Mouse (Mus musculus): ENCODE measurements around the gene Sv2c.
A peak's percentile ranks its signal among the peaks of the same experiment; 100 is the strongest.

The Sv2c gene

DNA sequence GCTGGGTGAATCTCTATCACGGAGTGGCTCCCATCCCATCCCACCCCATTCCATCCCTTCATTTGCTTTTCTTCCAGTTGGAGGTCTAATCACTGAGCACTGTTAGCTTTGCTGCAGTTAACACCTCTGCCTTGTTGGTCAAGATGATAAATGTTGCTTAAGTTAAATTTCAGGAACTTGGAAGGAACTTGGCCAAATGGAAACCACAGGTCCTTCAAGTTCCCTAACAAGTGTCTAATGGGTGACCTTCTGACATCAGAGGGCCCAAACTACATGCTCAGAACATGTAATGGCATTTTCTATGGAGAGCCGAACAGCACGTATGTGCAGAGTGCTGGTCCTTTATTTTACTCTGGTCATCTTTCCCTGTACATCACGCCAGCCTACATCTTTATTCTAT is 190.5 kb downstream of the Sv2c start:
- DNase-seq, result no peak

DNA sequence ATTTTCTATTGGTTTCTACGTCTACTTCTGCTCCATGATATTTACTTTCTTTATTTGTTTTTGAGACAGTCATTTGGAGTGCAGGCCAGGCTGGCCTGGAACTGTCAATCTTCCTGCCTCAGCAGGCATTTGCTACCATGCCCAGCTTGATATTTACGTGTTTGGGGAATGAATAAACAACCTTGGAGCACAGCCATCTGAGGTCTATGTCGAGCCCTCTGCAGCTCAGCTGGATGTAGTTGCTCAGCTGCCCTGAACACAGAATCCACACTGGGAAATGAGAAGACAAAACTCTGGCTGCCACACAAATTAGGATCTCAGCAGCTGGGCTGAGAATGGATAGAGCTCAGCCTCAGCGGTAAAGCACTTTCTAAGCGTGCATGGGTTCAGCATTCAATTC is 191.6 kb downstream of the Sv2c start:
- no peak for DNase-seq

DNA sequence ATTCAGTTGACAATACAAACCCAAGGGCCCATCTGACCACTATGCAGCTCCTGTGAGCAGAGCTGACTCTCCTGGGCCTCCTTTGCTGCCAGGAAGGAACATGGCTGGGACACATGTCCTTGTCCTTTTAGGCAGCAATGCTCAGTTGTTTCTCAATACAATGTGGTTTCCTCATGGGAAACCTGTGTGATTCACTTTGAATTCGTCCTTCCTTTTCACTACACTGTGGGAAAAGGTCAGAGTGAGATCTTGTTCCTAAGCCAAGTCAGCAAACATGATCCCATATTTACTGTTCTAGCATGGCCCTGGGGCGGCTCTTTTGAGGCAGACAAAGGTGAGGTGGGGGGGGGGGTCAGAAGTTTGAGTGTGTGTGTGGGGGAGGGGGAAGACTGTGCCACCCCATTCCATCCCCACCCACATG is 208.2 kb downstream of the Sv2c start:
- no peak for DNase-seq

DNA sequence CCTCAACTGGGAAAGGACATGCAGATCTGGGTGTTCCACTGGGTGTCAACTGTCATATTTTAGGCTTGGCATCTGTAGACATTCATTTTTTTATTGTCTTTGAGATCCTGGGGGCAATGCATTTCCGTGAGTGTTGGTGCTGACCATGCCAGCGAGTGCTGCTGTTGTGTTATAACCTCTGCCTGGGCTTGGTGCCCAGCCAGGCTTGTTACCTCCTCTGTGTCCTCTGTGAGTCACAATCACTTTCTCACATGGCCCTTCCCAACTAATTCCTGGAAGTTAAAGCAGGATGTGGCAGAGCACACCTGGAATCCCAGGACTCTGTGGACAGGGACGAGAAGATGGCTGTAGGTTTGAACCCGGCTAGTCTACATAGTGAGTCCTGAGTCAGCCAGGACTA is 209.8 kb downstream of the Sv2c start:
- no peak for DNase-seq

DNA sequence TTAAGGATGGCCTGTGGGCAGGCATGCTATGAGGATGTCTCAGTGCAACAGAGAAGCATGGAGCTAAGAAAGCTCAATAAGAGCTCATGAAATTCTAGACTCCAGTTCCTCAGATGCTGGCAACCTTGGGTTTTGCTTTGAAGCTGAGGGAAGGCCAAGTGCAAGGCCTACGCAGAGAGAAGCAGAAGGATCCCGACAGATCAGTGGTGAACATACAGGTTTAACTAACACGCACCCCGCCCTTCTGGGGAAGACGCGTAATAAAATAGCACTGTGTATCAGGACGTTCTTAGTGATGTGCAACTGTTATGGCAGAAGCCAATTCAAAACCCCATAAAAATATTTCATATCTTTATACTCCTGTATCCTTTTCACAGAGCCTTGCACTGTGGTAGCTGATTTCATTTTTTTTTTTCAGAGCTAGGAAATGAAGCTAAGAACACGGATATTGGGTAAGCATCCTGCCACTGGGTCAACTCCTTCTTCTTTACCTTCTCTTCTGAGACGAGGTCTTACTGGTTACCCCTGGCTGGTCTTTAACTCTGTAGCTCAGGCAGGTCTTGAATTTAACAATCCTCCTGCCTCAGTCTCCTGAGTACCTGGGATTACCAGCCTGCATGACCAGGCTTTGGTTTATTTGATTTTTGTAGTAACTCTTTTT is 213.6 kb downstream of the Sv2c start:
- no peak for DNase-seq

DNA sequence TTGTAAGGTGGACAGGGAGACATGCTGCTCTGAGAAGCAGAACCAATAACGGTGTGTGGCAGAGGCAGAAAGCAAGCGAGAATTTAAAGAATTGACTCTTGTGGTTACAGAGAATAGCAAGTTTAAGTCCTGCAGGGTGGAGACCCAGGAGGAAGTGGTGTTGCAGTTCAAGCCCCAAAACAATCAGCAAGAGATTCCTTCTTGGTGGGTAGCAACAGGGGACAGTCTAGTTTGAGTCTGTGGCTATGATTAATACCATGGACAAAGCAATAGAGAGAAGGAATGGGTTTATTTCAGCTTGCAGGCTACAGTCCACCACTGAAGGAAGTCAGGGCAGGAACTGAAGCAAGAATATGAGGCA is 219.4 kb downstream of the Sv2c start:
- no peak for DNase-seq

DNA sequence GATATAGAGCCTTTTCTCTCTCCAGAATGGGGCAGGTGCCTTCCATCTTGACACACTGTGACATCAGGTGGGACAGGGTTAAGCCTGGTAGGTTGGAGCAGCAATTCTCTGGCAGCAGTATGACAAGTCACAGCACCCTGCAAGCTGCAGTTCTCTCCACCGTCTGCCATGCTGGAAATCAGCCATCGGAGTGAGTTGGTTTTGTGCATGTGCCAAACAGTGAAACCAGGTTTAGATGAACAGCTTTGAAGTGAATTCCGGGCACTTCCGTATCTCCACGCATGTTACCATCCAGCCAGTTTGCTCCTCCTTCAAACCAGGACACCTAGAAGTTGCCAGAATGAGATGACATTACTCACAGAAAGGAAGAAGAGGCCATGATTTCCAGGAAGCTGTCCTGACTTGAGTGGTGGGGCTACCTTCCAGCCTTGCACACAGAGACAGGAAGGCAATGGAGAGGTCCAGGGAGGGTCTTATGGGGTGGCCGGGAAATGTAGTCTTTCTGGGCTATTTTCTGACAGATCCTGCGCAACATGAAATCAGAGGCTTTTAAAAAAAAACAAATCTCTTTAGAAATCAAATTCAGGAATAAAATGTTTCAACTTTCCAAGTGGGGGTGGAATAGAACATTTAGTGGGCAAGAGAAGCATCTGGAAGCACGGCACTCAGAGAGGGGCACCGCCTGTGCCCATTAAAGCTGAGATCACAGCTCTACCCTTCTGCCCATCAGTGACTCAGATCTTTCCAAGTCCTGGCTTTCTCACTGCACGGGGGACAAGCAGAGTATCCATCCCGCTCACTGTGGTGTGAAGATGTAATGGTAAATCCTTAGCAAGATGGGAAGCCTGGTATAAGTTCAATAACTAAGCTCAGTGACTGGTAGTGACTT is 220.0 kb downstream of the Sv2c start:
- DNase-seq, result peak; percentile 91

DNA sequence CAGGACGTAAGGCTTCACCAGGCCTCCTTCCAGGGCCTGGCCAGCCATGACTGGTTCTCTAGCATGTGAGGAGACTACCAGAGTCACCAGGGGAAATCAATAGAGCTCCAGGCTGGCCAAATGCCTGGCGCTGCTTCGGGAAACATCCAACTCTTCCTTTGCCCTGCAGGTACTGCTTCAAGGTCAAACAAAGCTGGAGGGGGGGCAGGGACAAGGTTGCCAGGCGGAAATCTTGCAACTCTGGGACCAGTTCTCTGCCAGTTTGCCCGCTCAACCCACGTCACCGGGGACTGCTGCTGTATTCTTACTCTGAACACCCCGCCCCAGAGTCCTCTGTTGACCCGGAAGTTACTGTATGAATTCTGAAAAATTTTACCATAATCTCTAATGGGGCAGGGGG is 222.1 kb downstream of the Sv2c start:
- no peak for DNase-seq

DNA sequence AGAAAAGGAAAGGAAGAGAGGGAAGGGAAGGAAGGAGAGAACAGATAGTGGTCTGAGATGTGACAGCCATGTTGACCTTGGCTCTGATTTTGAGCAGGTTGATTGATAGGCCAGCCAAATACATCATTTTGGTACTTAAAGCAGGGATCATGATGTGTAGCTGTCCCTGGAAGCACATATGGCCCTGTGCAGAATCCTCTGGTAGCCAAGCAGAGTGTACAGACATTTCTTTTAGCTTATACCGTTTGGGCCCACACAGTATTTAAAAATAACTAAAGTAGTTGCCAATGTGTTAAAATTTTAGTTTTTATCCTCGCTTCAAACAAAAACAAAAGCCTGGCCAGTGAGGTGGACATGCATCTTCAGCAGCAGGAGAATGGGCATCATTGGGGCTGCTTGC is 223.1 kb downstream of the Sv2c start:
- no peak for DNase-seq
